ENCODE assay signal across 19 mouse cellular contexts in genomic region chr3:144577366-144578340, GRCm38 (mm10). TPM values are rescaled to one million over a fixed set of nuclear protein-coding genes. Genes with fewer than 3 reads are reported as not detected.
DNase-seq lines count a peak whose midpoint lies in the region; ATAC-seq and TF ChIP-seq lines count a peak whose summit lies in the region.
"Had no signal": no experiment of that assay in that cellular context is flagged by ENCODE, and none has a peak within 500 bp of the region (broad histone marks: within the 10 kb centered on the region; RNA-seq: fewer than 3 reads in every experiment).

No protein-coding gene starts in this region.

- DNase-seq in embryonic facial prominence, embryonic 14.5 days (ENCODE audit: low spot score) = no peak
- no peak for DNase-seq in embryonic facial prominence, embryonic 10.5 days (ENCODE audit: low spot score)
- DNase-seq in liver (no peak), MN1 (ENCODE audit: low spot score) (no peak)
- DNase-seq in yolk sac, embryonic 10.5 days (ENCODE audit: low spot score) = peak; percentile 32
- no peak for DNase-seq in left cerebral cortex, adult 2 months (ENCODE audit: extremely low spot score in 1 of 2, low spot score in 2 of 2)
- DNase-seq: adrenal gland, postnatal 25 days; cerebellum, adult 2 months; layer of hippocampus, postnatal 36 days; left cerebral cortex, postnatal 4 days; thymus, adult 2 months had no signal

- H3K4me1 ChIP-seq in embryonic facial prominence, embryonic 14.5 days (ENCODE audit: control insufficient read depth, insufficient read depth, low read length) = peaks cover 3% of the 10 kb centered on the region
- peaks cover 11% of the 10 kb centered on the region; the same call in 1 of the 2 replicates for H3K4me1 ChIP-seq in embryonic facial prominence, embryonic 10.5 days
- peaks cover 75% of the 10 kb centered on the region for H3K4me1 ChIP-seq in liver, embryonic 12.5 days
- no peaks in the 10 kb centered on the region for H3K4me1 ChIP-seq in intestine, embryonic 15.5 days (replicated peaks)
- H3K4me1 ChIP-seq: hindbrain, embryonic 10.5 days had no signal

- intact Hi-C loops in left cerebral cortex, adult 2 months (cut with DNase I) = no loop called here

- H3K27ac ChIP-seq in embryonic facial prominence, embryonic 14.5 days (replicated peaks; ENCODE audit: low read depth, low read length) = 0 out of 2 replicates have a peak overlapping the region, but pooled peaks have one; percentile 21
- no peak overlapping the region for H3K27ac ChIP-seq in embryonic facial prominence, embryonic 10.5 days (replicated peaks)
- peak overlapping the region; percentile 2; the same call in 1 of the 2 replicates for H3K27ac ChIP-seq in liver, embryonic 12.5 days
- H3K27ac ChIP-seq in intestine, embryonic 15.5 days = no peak overlapping the region
- no peak overlapping the region for H3K27ac ChIP-seq in left cerebral cortex, adult 2 months
- H3K27ac ChIP-seq: embryonic facial prominence, embryonic 15.5 days; forebrain, embryonic 12.5 days; hindbrain, embryonic 10.5 days; kidney, postnatal 0 days; lung, embryonic 15.5 days; midbrain, embryonic 15.5 days had no signal

- no peak for ATAC-seq in embryonic facial prominence, embryonic 14.5 days (ENCODE audit: low read depth)
- no peak for ATAC-seq in liver, embryonic 12.5 days
- 0 out of 2 replicates have a peak, but pooled peaks have one; percentile 40 for ATAC-seq in intestine, embryonic 15.5 days
- ATAC-seq: midbrain, embryonic 15.5 days had no signal

- H3K27me3 ChIP-seq in embryonic facial prominence, embryonic 14.5 days (replicated peaks; ENCODE audit: control insufficient read depth, insufficient read depth, low read length) = no peaks in the 10 kb centered on the region
- H3K27me3 ChIP-seq in embryonic facial prominence, embryonic 10.5 days (replicated peaks; ENCODE audit: low read depth, poor library complexity, severe bottlenecking) = no peaks in the 10 kb centered on the region
- no peaks in the 10 kb centered on the region for H3K27me3 ChIP-seq in liver, embryonic 12.5 days (replicated peaks)
- H3K27me3 ChIP-seq in intestine, embryonic 15.5 days (replicated peaks) = no peaks in the 10 kb centered on the region
- H3K27me3 ChIP-seq: embryonic facial prominence, embryonic 15.5 days; forebrain, embryonic 12.5 days; lung, embryonic 15.5 days; midbrain, embryonic 15.5 days had no signal

- H3K9ac ChIP-seq in embryonic facial prominence, embryonic 14.5 days (ENCODE audit: low read depth, low read length) = no peak overlapping the region
- no peak overlapping the region for H3K9ac ChIP-seq in liver, embryonic 12.5 days
- H3K9ac ChIP-seq in intestine, embryonic 15.5 days = no peak overlapping the region
- H3K9ac ChIP-seq: embryonic facial prominence, embryonic 15.5 days; forebrain, embryonic 12.5 days; lung, embryonic 15.5 days; midbrain, embryonic 15.5 days had no signal

- no peaks in the 10 kb centered on the region for H3K9me3 ChIP-seq in embryonic facial prominence, embryonic 14.5 days (ENCODE audit: control insufficient read depth, low read length)
- no peaks in the 10 kb centered on the region for H3K9me3 ChIP-seq in embryonic facial prominence, embryonic 10.5 days
- no peaks in the 10 kb centered on the region for H3K9me3 ChIP-seq in liver, embryonic 12.5 days (replicated peaks)
- no peaks in the 10 kb centered on the region for H3K9me3 ChIP-seq in intestine, embryonic 15.5 days
- H3K9me3 ChIP-seq: embryonic facial prominence, embryonic 15.5 days; forebrain, embryonic 12.5 days; hindbrain, embryonic 10.5 days; lung, embryonic 15.5 days; midbrain, embryonic 15.5 days had no signal

- TF ChIP-seq CTCF in left cerebral cortex, adult 2 months (IDR thresholded peaks at IDR 0.05) = no peak

- H3K4me3 ChIP-seq in embryonic facial prominence, embryonic 14.5 days (ENCODE audit: low read depth, low read length) = no peak overlapping the region
- H3K4me3 ChIP-seq in embryonic facial prominence, embryonic 10.5 days = no peak overlapping the region
- no peak overlapping the region for H3K4me3 ChIP-seq in liver, embryonic 12.5 days
- no peak overlapping the region for H3K4me3 ChIP-seq in intestine, embryonic 15.5 days (replicated peaks)
- H3K4me3 ChIP-seq in left cerebral cortex, adult 2 months = no peak overlapping the region
- H3K4me3 ChIP-seq: embryonic facial prominence, embryonic 15.5 days; forebrain, embryonic 12.5 days; hindbrain, embryonic 10.5 days; lung, embryonic 15.5 days; midbrain, embryonic 15.5 days had no signal

- H3K4me2 ChIP-seq in embryonic facial prominence, embryonic 14.5 days (ENCODE audit: low read depth, low read length) = no peak overlapping the region
- H3K4me2 ChIP-seq in liver, embryonic 12.5 days = no peak overlapping the region
- H3K4me2 ChIP-seq in intestine, embryonic 15.5 days (replicated peaks) = no peak overlapping the region
- H3K4me2 ChIP-seq: embryonic facial prominence, embryonic 15.5 days; forebrain, embryonic 12.5 days; lung, embryonic 15.5 days; midbrain, embryonic 15.5 days had no signal

- H3K36me3 ChIP-seq in embryonic facial prominence, embryonic 14.5 days (ENCODE audit: control insufficient read depth, insufficient read depth, low read length) = peaks cover 70% of the 10 kb centered on the region
- peaks cover 87% of the 10 kb centered on the region for H3K36me3 ChIP-seq in embryonic facial prominence, embryonic 10.5 days (replicated peaks)
- H3K36me3 ChIP-seq in liver, embryonic 12.5 days = peaks cover 86% of the 10 kb centered on the region
- H3K36me3 ChIP-seq in intestine, embryonic 15.5 days = peaks cover 5% of the 10 kb centered on the region
- H3K36me3 ChIP-seq: midbrain, embryonic 15.5 days had no signal

- 76% methylated on average over 10 of the region's 10 CpGs for WGBS in embryonic facial prominence, embryonic 14.5 days
- 87% methylated on average over 10 of the region's 10 CpGs for WGBS in embryonic facial prominence, embryonic 10.5 days
- WGBS in liver, embryonic 12.5 days (ENCODE audit: insufficient replicate concordance) = 75% methylated on average over 10 of the region's 10 CpGs
- WGBS in intestine, embryonic 15.5 days = 57% methylated on average over 10 of the region's 10 CpGs

RNA-seq across cellular contexts. Expression of gene Selenof, which starts 7.5 kb away (rescaled TPM):
- 552 and 561 TPM in 2 replicates for polyA plus RNA-seq in embryonic facial prominence, embryonic 14.5 days (2014; fragmentation: Nextera tagmentation; extraction: Ambion mirVana)
- 452 and 456 TPM in 2 replicates for polyA plus RNA-seq in embryonic facial prominence, embryonic 10.5 days (2016; fragmentation: Nextera tagmentation; extraction: Ambion mirVana)
- polyA plus RNA-seq in liver, embryonic 12.5 days (2016; fragmentation: Nextera tagmentation; extraction: Ambion mirVana) = 307 and 317 TPM in 2 replicates
- polyA plus RNA-seq in intestine, embryonic 15.5 days (2015; fragmentation: Nextera tagmentation; extraction: Ambion mirVana) = 618 and 622 TPM in 2 replicates
- total RNA-seq in left cerebral cortex, adult 2 months (2021) = 100 to 1,000 TPM; 204 to 206 TPM

RNA-seq across cellular contexts. Expression of gene Hs2st1, which starts 7.7 kb away (rescaled TPM):
- 13.7 and 14.4 TPM in 2 replicates for polyA plus RNA-seq in embryonic facial prominence, embryonic 14.5 days (2014; fragmentation: Nextera tagmentation; extraction: Ambion mirVana)
- polyA plus RNA-seq in embryonic facial prominence, embryonic 10.5 days (2016; fragmentation: Nextera tagmentation; extraction: Ambion mirVana) = 11.7 and 12.7 TPM in 2 replicates
- polyA plus RNA-seq in liver, embryonic 12.5 days (2016; fragmentation: Nextera tagmentation; extraction: Ambion mirVana) = 6.0 and 6.3 TPM in 2 replicates
- polyA plus RNA-seq in intestine, embryonic 15.5 days (2015; fragmentation: Nextera tagmentation; extraction: Ambion mirVana) = 9.4 and 10.3 TPM in 2 replicates
- 10 to 100 TPM; 47.2 to 50.7 TPM for total RNA-seq in left cerebral cortex, adult 2 months (2021)

Comparison
In these comparisons a context has a peak if more than half of its experiments do, and no peak if none do; other contexts are left out.
1. H3K27ac ChIP-seq: peak in embryonic facial prominence, embryonic 14.5 days (single experiment) and liver, embryonic 12.5 days (single experiment); none in embryonic facial prominence, embryonic 10.5 days (single experiment), intestine, embryonic 15.5 days (single experiment) and left cerebral cortex, adult 2 months (single experiment).